Mouse (Mus musculus) erythroblast, adult 5-6 weeks (primary cell): ENCODE measurements around the gene Nupl2. TPM values are rescaled to one million over a fixed set of nuclear protein-coding genes. Genes with fewer than 3 reads are reported as not detected.

ENCODE experiments used
- ATAC-seq: replicated peaks from 2 replicates; pipeline ENCODE4 v1.8.0; 2016; ENCODE audit warnings: moderate number of reproducible peaks, mild to moderate bottlenecking, moderate TSS enrichment, inconsistent platforms; ENCODE audit not compliant: poor library complexity, low FRiP score, severe bottlenecking
- total RNA-seq, 2 experiments: library from RNA; stranded (forward) in 1 of 2; stranded (reverse) in 1 of 2; fragments of 150-400 nt in 1 of 2; fragments of 200-764, 138-1000 nt in 1 of 2; gene quantifications; 2 replicates each; pipeline versions ENCODE4 v1.2.3 to v1.2.4; 2015 to 2017; ENCODE audit warnings: low replicate concordance in 2 of 2

Nupl2 gene
- 8.6 and 17.1 TPM in 2 replicates for total RNA-seq (2015; ENCODE audit: low replicate concordance)
- 12.0 and 14.2 TPM in 2 replicates for total RNA-seq (2017; ENCODE audit: low replicate concordance)

GRCm38 (mm10) chr5:24164789-24165445 lies at the start of gene Nupl2:
Gene Nupl2, plus strand, starts transcription at chr5:24164963.
- peak; percentile 99 for ATAC-seq

GRCm38 (mm10) chr5:24122221-24122620 lies 42.5 kb upstream of the Nupl2 start:
- no peak for ATAC-seq

GRCm38 (mm10) chr5:24124175-24124574 lies 40.6 kb upstream of the Nupl2 start:
- ATAC-seq, result no peak

- no peak for ATAC-seq
Measured at GRCm38 (mm10) chr5:24124579-24125276, 40.0 kb upstream of the Nupl2 start.

GRCm38 (mm10) chr5:24125910-24126636 lies 38.7 kb upstream of the Nupl2 start:
- ATAC-seq, result no peak

GRCm38 (mm10) chr5:24126967-24127366 lies 37.8 kb upstream of the Nupl2 start:
- ATAC-seq, result no peak

- no peak for ATAC-seq
Measured at GRCm38 (mm10) chr5:24146964-24147363, 17.8 kb upstream of the Nupl2 start.

GRCm38 (mm10) chr5:24152199-24152598 lies 12.6 kb upstream of the Nupl2 start:
- ATAC-seq, result peak; percentile 96

GRCm38 (mm10) chr5:24156774-24157173 lies 8.0 kb upstream of the Nupl2 start:
- no peak for ATAC-seq

GRCm38 (mm10) chr5:24167263-24167662 lies 2.5 kb downstream of the Nupl2 start:
- no peak for ATAC-seq

GRCm38 (mm10) chr5:24169881-24170280 lies 5.1 kb downstream of the Nupl2 start:
- ATAC-seq, result no peak

- ATAC-seq, result no peak
Measured at GRCm38 (mm10) chr5:24172092-24172491, 7.3 kb downstream of the Nupl2 start.

GRCm38 (mm10) chr5:24181514-24182295 lies 16.9 kb downstream of the Nupl2 start:
- no peak for ATAC-seq

- no peak for ATAC-seq
Measured at GRCm38 (mm10) chr5:24182296-24182734, 17.6 kb downstream of the Nupl2 start.

GRCm38 (mm10) chr5:24183096-24183495 lies 18.3 kb downstream of the Nupl2 start:
- no peak for ATAC-seq

GRCm38 (mm10) chr5:24184011-24184410 lies 19.2 kb downstream of the Nupl2 start:
- no peak for ATAC-seq

- ATAC-seq, result no peak
Measured at GRCm38 (mm10) chr5:24188476-24188875, 23.7 kb downstream of the Nupl2 start.

- no peak for ATAC-seq
Measured at GRCm38 (mm10) chr5:24191821-24192220, 27.1 kb downstream of the Nupl2 start.

- ATAC-seq, result no peak
Measured at GRCm38 (mm10) chr5:24201006-24201405, 36.2 kb downstream of the Nupl2 start.

GRCm38 (mm10) chr5:24202492-24202891 lies 37.7 kb downstream of the Nupl2 start:
- no peak for ATAC-seq
